Mouse (Mus musculus): ENCODE measurements at regions not wholly inside any gene's neighbourhood (a gene's known extent, or its start where the extent isn't known, plus 50 kb on each side); places are given as distances from the start of the nearest gene placed in this dataset.
"Not testable (repeated sequence)": the region's sequence is repeated elsewhere in the genome, so short reads cannot be mapped to it uniquely, and the experiment has no call there.

GRCm38 (mm10) chr14:53516623-53517238 is 737.2 kb downstream of the Dad1 start:
- not testable (repeated sequence) for TF ChIP-seq CTCF (IDR thresholded peaks at IDR 0.05; ENCODE audit: borderline replicate concordance, insufficient read depth, low read length); POLR2A (IDR thresholded peaks at IDR 0.05; ENCODE audit: low read depth, low read length)
